Mouse (Mus musculus) layer of hippocampus, adult 11-12 months (tissue): ENCODE measurements around the gene Tradd.

Experiments used
- DNase-seq: peaks from one replicate; pipeline ENCODE4 v3.0.0; 2022; ENCODE audit warnings: low spot score

The Tradd gene

DNA sequence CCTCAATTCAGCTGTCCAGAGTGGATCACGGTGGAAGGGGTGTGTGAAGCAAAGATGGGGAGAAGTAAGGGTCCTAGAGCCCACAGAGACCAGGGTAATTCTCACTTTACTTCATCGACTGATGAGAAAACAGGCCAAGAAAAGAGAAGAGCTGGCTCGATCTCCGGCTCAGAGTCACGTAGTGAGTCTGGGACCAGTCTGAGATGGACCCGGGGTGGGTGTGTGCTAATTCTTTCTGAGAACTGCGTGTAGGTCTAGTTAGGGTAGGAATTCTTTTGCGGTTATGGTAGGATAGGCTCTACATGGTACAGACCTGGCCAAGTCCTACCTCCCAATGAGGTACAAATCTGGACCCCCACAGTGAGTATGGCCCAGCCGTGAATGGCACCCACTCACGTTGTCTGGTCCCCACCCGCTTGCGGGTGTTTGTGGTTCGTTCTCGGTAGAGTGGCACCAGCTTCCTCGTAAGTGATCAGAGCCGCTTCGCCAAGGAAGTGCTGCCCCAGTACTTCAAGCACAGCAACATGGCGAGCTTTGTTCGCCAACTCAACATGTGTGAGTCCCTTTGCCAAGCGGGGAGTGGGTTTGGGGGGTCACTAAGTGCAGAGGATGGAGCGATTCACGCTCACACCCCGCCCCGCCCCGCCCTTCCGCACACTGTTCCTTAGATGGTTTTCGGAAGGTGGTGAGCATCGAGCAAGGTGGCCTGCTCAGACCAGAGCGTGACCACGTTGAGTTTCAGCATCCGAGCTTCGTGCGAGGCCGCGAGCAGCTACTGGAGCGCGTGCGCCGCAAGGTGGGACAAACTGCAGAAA is 5.9 kb upstream of the Tradd start:
- no peak for DNase-seq

DNA sequence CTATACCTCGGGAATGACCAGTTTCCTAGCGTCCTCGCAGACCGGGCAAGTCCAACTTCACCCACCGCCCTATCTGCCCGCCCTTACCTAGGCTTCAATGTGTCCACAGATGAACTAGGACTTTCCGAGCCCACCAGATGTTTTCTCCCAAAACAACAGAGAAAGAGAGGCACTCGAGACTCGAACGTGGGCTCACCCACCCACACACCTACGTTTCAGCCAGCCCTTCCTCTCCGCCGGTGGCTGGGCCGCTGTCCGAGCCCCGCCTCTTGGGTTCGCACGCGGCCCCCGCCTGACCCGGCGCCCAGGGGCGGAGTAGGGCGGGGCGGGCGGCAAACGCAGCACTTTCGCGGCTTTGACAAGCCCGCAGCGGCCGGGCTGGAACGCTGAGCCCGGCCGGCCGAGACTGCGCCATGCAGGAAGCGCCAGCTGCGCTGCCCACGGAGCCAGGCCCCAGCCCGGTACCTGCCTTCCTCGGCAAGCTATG is 5.1 kb upstream of the Tradd start, which contains the start of gene Hsf4:
TSS of gene Hsf4 (plus strand) at position 341 of the 487 bp plus-strand sequence.
- DNase-seq: peak; percentile 48

DNA sequence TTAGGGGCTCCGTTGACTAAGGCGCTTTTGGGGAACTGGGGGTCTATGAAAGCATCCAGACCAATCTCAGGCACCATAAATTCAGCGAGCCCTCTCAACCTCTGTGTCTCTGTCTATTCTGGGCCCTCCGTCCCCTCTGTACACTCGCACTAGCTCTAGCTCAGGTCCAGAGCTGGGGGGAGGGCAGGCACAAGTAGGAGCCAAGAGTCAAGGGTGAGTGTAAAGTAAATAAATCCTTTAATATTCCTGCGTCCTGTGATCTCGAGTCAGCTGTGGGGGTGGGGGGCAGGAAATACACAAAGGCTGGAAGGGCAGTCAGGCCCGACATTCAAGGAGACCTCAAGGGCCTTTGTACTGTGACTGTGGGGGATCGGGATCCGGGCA is 4.7 kb upstream of the Tradd start:
- DNase-seq: no peak

DNA sequence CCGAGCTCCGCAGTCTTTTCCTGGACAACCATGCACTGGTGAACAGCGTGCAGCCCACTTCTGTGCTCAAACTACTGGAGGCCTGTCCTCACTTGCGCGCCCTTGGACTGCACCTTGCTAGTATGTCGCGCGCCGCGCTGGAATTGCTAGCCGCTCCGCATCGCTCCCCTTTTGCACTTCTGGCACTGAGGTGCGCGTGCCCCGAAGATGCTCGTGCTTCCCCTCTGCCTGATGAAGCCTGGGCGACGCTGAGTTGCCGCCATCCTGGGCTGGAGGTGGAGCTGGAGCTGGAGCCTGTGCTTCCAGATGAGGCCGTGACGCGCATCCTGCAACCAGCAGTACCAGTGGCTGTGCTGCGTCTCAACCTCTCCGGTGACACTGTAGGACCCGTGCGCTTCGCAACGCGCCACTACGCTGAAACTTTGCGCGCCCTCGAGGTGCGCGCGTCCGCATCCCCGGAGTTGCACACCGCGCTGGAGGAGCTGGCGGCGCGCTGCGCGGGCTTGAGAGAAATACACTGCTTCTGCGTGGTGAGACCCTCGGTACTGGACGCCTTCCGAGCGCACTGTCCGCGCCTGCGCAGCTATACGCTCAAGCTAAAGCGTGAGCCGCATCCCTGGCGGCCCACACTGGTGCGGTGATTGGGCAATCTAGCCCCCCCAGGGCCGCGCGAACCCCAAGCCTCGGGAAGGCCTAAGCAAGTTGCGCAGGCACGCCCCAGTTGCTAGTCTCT is 4.1 kb upstream of the Tradd start:
- DNase-seq: peak; percentile 77

DNA sequence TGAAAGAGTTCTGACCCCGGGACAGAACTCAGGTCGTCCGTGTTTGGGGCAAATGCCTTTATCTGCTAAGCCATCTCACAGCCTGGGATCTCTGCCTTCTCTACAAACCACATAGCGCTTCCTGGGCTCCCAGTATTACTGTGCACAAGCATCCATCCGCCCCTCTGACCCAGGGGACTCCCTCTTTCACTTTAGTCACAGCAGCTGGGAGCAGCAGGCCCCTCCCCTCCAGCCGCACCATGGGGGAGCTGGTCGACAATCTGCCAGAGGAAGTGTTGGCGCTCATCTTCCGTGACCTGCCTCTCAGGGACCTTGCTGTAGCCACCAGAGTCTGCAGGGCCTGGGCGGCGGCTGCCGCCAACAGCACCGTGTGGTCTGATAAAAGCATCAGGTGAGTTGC is 2.4 kb upstream of the Tradd start:
- no peak for DNase-seq

DNA sequence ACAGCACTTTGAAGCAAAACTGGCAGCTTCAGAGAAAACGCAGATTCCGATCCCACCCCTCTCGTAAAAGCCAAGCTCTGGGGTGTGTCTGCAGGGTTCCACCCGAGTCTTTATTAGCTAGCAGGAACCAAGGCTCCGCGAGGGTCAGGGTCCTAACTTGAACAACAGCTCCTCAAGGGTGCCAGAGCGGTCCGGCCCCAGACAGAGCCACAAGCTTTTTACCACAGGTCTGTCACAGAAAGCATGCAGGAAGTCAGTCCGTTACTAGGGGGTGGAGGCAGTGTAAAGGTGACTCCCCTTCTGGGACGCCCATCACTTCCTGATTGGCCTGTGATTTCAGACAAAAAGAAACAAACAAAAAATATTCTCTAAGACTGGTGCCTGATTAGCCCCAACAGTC is 719 bp upstream of the Tradd start:
- no peak for DNase-seq

DNA sequence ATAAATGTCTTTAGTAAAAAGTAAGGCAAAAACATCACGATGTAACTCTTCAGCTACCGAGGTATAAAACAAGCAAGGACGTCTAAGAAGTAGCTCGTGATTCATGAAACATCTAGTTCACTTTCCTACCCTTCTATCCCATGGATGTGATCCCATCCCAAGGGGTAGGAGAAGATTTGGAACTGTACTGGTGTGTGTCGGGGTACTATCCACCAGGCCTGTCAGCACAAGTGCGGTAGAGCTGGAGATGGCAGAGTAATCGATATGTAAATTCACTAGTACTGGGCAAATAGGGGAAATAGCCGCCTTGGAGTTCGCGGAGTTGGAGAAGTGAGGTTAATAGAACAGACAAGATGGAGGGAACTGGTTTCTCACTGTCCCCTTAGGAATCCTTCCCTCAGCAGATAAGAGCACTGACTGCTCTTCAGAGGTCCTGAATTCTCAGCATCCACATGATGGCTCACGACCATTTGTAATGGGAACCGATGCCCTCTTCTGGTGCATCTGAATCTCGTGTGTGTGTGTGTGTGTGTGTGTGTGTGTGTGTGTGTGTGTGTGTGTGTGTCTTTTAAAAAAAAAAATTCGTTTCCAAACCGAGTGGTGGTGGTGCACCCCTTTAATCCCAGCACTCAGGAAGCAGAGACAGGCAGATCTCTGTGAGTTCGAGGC is 1.0 kb downstream of the Tradd start:
- no peak for DNase-seq

DNA sequence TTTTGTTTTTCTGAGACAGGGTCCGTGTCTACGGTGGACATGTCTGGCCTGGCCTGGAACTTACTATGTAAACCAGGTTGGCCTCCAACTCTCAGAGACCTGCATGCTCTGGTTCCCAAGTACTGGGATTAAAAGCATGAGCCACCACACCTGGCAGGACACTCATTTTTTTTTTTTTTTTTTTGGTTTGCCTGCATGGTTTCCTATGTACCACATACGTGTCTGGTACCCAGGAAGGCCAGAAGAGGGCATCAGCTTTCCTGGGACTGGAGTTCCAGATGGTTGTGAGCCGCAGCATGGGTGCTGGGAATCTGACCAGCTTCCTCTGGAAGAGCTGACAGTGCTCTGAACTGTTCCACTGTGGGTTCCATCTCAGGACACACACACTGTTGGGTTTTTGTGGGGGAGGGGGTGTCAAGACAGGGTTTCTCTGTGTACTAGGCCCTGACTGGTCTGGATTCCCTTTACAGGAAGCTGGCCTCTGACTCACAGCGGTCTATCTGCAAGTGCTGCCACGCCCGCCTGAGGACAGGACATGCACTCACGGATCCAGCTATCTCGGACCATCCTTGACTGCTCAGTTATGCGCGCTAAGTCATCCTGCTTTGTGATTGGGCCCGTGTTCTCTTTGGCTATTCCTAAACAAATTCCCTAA is 3.0 kb downstream of the Tradd start:
- DNase-seq: no peak

DNA sequence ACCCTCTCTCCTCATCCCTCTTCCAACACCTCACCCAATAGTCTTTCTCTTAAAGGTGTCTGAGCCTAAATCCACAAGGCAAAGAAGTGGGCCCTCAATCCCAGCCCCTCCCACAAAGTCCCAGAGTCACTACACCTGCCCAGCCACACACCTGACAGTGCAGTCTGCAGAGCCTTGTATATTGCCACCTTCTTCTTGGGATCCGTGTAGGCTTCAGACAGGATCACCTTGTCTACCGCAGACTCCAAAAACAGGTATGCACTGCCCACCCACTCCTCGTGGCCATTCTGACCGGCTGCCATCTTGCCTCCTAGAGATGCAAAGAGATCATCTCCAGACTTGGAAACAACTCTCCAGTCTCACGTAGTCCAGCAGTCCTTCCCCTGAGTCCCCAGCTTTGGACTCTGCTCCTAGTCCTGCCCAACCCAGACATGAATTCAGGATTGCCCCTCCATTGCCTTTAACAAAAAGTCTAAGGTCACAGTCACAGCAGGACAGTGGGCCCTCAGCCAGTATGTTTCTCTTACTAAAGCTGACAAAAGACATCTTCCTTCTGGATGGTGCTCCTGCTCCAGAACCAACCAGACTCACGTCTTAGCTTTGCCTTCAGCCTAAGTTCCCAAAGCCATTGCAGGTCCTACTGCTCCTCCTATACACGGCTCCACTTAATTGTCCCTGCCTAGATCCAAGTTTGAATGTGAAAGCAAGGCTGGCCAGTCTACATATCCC is 3.9 kb downstream of the Tradd start:
- no peak for DNase-seq

DNA sequence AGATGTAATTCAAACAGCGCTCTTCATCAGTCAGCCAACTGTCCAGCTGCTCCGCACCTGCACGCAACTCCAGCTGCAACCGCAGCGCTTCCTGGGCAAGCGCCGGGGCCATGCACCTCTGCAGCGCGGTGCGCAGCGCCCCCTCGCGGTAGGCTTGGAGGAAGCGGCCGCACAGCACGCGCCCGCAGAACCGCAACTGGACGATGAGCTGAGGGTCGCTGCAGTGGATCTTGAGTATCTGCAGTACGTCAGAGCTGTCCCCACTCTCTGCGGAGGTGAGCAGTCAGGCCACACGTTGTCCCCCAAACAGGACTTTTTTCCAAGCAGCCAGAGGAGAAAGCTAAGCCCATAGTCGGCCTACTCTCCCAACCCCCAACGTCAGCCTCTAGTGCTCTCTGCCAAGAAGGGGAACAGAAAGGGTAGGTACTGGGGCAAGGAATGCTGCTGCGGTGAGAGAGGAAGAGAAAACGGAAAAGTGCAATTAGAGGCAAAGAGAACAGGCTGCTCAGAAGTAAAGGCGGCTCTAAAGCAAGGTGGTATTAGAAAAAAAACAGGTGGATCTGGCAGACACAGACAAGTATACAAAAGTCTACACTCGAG is 4.6 kb downstream of the Tradd start:
- peak; percentile 70 for DNase-seq

DNA sequence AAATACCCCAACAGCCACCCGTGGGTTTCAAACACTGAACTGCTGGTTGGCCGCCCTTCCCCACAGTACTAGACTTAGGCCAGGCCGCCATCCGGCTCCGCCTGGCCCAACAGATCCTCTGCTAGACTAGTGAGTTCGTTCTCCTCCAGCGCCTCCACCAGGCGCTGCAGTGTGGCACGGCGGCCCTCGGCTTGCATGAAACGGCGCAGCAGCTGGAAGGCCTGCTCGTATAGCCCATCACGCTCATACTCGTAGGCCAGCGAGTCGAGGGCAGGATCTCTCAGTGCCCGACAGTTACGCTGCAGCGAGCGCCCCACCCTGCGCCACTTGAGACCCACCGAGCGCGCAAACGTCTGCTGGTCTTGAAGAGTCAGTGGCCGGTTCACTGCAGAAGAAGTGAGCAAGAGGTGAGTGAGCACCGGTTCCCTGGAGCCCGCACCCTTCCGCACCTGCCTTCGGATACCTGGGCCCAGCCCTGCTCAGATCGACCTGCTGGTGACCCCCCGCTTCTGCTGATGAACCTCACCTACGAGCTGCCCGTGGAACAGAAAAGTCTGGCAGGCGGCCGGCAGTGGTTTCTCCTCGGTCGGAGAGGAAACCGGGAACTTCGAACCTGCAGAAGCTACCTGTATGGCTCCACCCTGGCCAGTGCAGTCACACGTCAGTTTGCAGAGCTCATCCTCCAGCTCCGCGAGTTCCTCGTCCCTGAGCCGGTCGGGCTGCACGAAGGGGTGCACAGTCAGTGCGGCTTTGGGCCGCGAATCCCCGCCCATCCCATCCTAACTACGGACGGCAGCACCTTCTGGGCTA is 5.3 kb downstream of the Tradd start:
- no peak for DNase-seq

DNA sequence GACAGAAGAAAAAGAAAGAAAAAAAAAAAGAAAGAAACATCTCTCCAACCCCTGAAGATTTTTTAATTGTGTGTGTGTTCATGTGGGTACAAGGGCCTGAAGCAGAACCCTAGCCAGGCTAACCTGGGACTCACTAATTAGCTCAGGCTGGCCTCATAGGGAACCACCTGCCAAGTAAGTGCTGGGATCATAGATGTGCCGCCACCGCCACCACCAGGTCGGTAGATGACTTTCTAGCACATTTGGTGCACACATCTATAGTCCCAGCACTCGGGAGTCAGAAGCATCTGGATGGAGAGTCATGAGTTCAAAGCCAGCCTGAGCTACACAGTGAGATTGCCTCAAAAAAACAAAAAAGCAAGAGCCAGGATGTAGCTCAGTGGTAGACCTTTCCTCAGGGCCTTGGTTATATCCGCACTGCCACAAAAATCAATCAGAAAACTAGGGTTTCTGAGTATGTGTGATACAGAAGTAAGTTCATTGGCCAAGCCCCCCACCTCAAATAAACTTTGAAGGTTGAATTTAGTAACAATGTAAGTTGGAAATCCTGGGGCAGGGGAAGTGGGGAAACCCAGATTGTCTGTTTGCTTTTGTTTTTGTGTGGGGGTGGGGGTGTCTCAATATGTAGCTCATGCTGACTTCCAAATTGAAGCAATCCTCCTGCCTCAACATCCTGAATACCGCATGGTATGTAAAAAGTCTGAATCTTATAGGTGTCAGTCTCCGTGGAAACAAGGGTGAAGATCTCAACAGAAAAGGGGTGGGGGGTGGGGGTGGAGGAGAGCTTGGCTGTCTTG is 6.9 kb downstream of the Tradd start:
- no peak for DNase-seq

DNA sequence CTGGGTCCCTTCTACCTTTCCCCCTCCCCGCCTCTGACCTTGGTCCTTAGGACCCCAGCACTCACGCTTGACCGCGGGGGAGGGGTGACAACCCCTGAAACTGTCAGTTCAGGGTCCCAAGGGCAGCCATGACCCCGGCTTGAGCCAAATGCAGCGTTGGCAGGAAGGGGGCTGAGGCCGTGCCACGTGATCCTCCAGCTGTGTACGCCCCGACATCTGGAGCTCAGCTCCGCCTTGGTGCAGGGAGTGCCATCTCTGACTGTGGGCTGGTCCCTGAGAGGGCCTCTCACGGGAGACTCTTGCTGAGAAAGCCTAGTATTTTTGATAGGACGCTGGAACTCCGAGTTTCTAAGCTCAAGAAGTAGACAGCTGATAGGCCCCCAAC is 9.5 kb downstream of the Tradd start, which contains the start of gene B3gnt9:
TSS of gene B3gnt9 (minus strand) at position 188 of the 385 bp plus-strand sequence.
- DNase-seq: peak; percentile 64

DNA sequence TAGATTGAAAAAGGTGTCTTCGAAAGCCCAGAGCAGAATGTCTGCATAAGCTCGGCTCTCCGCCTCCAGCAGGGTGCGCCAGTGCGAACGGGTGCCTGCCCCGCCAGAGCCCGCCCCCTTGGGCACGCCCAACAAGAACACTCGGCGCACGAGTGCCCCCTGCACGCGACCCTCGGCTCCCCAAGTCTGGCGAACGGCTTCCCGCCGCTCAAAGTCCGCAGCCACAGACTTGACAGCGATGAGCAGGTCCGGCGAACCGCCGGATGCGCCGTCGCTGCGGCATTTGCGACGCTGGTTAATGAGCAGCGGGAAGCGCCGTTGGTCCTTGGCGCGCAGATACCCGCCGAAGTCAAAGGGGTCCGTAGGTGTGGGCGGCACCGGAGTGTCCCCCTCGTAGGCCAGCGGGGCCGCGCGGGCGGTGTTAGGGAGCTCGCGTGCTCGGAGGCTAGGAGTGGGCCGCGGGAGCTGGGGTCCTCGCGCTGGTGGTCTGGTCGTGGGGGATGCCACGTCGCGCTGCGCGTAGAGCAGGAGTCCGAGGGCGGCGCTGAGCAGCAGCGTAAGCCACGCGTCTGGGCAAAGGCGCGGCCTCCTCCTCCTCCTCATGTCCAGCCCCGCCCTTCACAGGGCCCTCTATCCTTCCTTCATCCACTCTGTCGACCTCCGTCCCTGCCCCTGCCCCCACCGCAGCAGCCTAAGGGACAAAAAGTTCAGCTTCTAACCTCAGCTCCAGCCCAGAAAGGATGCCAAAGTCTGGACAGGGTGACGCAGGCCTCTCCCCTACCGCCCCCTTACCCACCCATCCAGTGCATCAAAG is 10.1 kb downstream of the Tradd start:
- DNase-seq: peak; percentile 90

DNA sequence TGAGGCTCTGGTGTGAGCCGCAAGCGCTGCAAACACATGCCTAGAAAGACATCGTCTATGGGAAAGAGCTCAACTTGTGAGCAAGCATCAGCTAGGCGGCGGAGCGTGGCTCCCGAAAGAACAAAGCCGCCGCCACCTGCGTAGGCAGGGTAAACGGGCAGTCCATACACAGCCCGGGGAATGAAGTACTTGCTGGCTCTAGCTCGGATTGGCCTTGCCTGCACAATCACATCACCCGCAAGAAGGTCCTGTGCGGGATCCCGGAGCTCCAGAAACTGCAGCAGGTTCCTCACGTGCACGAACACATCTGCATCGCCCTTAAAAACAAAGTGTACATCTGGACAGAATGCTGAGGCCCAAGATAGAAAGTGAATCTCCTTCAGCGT is 10.7 kb downstream of the Tradd start:
- no peak for DNase-seq

DNA sequence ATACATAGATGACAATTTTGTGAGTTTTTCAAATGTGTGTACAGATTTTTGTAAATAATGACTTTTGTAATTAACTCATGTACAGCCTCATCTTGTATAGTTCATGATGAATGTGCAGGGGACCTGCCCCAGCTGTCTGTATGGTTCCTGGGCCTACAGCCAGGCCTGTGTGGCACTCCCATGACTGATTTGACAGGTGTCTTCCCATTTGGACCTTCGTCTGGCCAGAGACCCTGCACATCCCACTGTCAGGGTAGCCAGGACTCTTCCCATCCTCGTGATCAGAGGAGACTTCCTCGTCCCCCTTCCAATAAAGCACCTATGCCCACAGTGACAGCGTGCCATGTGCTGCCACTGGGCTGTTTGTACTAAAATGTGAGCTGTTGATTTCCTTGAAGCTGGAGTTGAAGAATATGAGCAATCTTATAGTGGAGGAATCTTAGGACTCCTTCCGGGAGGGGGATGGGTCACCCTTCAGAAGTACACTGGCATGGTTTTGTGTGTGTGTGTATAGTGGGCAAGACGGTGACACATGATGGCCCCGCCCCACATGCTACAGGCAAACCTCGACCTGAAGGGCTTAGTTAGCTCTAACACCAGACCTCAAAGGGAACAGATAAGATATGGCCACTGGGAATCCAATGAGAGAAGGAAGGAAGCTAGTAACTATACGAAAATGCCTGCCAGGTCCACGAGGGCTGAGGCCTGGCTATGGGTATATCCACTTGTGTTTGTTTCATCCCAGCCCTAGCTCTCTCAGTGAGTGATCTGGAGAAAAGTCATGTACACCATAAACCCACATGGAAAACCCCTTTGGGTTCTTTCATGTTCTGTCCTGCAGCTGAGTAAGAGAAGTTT is 11.5 kb downstream of the Tradd start:
- no peak for DNase-seq

DNA sequence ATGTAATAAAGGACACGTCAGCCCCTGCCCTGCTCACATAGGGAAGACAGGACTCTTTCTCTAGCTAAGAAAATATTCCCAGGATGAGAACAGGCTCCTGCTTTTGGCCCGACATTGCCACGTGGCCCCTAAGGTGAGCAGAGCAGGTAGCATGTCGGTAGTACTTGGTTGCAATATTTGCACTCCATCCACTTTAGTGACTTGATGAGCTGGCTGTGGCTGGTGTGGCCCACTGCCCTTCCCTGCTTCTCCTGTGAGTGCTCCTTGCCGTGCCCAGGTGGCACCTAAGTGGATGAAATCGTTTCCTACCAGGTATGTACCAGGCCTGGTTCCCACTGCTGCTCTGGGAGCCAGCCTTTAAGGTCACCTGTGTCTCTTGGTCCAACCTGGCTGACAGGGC is 12.5 kb downstream of the Tradd start:
- DNase-seq: no peak

DNA sequence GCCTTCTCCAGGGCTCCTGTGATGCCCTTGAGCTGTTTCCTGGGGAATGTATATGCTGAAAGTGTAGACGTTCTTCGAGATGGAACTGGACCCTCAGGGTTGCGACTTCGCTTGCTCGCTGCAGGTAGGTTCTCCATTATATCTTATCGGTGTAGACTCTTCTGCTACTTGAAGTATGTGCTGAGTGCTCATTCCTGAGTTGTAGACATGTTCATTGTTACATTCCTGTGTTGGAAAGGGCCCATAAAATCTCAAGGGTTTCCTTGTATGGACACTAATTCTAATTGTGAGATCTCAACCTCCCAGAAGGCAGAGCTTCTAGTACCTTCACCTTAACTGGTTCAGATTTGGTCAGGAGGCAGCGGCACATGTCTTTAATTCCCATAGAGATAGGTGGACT is 23.4 kb downstream of the Tradd start:
- no peak for DNase-seq
